Mouse (Mus musculus) cerebral cortex, adult 2 months (tissue): ENCODE data around the gene Prkcsh.

Experiments
- WGBS: fragments of 180-500 bp; shearing (Covaris S2); methylation state at CpG from one replicate; pipeline ENCODE4 v1.1.7; 2018; 5-methylcytosine and 5-hydroxymethylcytosine counted together

Gene Prkcsh

DNA sequence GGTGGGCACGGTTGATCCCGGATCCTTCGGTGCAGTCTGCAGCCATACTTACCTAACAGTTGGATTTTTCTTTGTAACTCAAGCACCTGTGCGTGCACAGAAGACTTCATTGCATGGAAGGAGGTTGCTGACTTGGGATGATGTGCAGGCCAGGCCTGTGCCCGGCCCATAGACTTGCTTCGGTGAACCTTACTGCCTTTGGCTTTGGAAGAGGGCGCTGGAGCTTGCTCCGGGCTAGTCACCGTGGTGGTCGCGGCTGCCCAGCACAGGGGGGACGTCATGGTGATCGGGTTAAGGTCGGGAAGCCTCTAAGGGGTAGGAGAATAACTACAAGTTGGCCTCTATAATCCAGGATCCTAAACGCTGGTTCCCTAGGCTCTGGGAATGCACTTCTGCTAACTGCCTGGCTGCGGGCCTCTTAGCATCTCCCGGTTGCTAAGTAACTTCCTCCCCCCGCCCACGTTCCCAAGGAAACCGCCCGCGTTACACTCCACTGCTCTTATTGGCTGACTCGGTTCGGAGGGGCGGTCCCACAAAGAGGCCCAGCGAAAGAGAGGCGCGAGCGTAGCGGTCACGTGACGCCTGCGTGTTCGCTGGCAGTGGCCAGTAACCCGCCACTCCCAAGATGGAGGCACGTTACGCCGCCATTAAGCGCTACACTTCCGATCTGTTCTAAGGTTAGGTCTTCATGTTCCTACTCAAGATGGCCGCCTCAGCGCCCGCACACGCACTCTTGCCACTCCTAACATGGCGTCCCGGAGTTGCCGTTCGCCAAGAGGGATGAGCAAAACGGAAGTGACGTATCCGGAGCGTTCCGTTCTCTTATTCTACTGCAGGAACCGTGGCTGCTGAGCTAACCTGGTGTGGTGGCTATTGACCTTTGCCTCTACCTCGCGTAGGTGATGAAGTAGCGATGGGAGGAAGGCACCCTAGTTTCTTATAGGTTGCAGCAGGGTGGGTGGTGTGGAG lies at the start of gene Prkcsh, which contains the start of gene Ccdc151:
Gene Prkcsh, plus strand, starts transcription at position 613 of the 969 bp plus-strand sequence.
Gene Ccdc151, minus strand, starts transcription at position 441 of the 969 bp plus-strand sequence.
- WGBS = 5% methylated on average over 57 of the region's 57 CpGs

DNA sequence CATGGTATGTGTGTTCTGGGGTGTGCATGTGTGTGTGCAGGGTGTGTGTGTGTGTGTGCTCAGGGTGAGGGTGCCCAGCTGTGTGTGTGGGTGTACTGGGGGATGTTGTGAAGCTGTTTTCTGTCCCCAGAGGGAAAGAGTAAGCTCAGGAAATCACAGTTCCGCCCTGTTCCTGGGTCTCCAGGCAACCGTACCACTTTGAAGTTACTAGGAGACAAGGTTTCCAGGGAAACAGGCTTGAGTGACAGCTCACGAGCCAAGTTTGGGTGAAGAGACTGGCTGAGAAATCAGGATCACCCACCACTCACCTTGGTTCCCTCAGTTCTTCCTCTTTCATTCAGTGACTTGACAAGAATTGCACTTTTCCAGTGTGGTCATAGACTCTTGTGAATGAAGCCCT lies 49.0 kb upstream of the Prkcsh start:
- 2% methylated on average over 3 of the region's 3 CpGs for WGBS

DNA sequence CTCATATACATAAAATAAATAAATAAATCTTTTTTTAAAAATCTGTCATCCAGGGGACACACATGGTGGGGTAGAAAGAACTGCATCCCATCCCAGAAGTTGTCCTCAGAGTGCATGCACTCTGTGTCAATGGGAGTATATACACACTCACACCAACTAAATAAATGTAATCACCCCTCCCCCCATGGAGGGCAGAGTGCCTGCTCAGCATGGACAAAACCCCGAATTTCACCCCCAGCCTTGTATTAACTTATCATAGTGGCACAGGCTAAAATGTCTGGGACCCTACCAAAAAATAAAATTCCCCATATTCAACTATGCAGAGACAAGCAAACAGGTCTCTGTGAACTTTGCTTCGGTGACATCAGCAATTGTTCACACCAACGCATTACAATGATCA lies 48.0 kb upstream of the Prkcsh start:
- WGBS = 61% methylated on average over 3 of the region's 3 CpGs

DNA sequence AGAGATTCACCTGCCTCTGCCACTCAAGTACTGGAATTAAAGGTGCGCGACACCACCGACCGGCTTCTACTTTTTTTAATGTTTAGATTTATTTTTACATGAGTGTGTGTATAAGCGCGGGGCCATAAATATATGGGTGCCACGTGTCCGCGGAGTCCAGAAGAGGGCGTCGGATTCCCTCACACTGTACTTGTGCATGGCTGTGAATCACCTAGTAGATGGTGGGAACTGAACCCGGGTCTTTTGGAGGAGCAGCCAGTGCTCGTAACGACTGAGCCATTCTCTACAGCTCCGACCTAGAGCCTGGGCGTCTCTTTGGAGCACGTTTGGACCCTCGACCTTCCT lies 47.4 kb upstream of the Prkcsh start:
- WGBS = 1% methylated on average over 18 of the region's 18 CpGs

DNA sequence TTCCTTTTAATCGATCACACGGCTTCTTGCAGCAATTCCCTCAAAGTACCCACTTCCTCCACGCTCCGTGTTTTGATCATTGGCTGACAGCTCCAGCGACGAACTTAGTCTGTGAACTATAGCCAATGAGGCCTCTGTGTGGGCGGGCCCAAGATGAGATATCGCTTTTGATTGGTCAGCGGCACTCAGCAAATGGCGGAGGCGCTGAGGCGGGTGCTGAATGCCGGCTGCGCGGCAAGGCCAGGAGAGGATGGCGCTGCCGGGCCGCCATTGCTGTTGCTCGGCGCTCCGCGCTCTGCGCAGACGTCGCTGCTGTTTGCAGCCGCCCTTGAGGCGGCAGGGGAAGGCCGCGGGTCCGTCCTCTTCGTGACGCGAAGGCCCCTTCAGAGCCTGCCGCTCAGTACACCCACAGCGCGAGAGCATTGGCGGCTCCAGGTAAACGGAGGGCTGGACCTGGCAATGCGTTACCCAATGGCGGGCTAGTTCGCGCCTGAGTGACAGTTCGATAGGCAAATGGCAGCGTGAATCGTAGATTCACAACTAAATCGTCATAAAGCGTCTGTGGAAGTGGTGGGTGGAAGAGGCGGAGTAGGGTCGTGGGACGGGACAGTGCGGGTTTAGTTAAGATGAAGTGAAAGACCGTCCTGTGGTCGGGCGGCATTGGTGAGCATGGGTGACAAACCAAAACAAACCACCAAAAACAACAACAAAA lies 46.9 kb upstream of the Prkcsh start, which contains the start of gene Swsap1:
Gene Swsap1, plus strand, starts transcription at position 186 of the 712 bp plus-strand sequence.
- WGBS = under 1% methylated on average over 54 of the region's 54 CpGs

DNA sequence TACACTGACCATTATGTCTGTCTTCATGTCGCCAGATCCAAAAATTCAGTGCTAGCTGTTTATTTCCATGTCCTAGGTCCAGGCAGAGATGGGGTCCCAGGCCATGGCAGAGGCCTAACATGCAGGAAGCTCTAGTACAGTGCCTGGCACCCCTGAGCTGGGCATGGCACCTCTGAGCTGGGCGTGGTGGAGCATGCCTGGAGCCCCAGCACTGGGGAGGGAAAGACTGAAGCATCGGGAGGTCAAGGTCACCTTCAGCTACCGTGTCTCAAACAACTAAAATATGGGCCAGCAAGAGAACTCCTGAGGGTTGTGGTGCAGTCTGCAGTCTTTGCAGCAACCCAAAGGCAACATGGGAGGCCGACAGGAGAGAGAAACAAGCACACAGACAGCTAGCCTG lies 44.2 kb upstream of the Prkcsh start:
- WGBS = 91% methylated on average over 5 of the region's 5 CpGs

DNA sequence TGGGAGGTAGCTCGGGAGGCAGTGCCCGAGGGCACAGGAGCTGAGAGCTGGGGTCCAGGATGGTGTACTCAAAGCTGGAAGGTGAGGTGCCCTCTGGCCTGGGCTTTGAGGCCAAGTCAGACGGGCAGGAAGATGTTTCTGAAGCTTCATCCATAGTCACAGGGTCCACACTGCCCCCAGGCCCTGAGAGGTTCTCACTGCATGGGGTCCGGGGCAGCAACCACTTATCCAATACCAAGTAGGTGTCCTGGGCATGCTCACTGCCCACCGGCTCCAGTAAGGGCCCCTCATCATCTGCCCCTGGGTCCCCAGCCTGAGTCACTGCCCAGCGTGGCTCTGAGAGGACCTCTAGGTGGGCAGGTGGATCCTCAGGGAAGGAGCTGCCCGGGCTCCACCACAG lies 43.4 kb upstream of the Prkcsh start:
- 91% methylated on average over 7 of the region's 7 CpGs for WGBS

DNA sequence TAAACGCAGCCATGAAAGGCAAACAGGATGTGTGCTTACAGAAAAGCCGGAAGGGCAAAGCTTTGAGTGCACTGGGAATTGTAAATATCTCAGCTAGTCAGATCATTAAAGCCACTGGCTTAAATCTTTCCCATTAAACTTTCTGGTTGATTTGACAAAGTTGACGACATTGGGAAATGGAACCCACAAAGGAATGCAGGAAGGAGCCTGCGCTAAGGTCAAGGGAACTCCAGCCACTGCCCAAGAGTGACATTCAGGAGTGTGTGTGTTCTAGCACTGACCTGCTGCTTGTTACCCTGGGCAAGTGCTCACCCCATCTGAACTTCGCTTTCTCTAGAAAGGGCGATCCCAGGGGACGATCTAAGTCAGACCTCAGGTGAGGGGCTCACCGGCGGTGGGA lies 42.5 kb upstream of the Prkcsh start:
- WGBS = 68% methylated on average over 9 of the region's 9 CpGs

DNA sequence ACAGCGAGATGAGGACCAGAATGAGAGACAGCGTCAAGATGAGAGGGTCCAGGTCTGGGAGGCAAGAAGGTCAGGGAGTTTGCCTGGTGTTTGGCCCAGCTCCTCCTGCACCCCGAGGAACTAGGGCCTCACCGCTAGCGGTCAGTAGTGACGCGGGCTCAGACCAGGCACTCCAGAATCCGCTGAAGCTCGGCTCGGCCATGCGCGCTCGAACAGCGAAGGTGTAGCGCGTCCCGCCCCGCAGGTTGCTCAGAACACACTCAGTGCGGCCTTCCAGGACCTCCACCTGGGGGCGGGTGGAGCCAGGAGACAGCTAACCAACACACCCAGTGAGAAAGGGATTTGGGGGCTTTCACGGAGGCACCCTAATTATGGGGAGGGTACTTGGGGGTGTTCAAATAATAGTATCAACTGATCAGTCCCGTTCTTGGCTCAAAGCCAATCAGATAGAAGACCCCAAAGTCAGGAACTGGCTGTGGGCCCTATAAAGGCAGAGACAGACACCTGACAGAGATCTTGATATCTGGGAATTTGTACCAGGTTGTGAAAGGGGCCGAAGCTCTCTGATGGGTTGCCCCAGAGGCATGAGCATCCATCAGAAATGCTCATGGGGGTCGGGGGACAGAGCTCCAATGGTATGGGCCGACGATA lies 41.9 kb upstream of the Prkcsh start:
- 43% methylated on average over 26 of the region's 26 CpGs for whole genome bisulfite sequencing

DNA sequence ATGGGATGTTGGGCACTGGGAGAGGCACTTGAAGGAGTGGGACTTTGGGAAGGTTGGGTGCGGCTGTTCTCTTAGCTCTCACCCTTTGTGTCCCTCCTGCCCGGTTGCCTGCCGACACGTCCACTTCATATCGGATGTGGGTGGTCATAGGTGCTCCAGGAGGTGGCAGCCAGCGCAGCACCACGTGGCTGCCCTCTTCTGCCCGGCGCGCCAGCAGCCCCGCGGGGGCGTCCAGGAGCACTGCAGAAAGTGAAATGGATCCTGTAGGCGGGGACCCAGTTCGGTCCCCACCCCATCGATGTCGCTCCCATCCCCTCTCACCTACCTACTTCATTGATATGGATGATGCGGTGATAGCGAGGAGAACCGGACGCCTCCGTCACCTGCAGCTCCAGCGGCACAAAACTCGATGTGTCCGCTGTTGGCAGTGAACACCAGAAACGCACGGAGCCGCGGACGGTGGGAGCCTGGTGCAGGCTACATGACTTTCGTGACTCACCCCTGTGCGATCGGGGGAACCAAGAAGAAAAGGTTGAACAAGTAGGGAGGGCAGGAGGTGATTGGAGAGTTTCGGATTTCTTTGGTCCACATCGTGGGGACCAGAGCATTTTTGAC lies 41.1 kb upstream of the Prkcsh start:
- WGBS = 5% methylated on average over 35 of the region's 35 CpGs

DNA sequence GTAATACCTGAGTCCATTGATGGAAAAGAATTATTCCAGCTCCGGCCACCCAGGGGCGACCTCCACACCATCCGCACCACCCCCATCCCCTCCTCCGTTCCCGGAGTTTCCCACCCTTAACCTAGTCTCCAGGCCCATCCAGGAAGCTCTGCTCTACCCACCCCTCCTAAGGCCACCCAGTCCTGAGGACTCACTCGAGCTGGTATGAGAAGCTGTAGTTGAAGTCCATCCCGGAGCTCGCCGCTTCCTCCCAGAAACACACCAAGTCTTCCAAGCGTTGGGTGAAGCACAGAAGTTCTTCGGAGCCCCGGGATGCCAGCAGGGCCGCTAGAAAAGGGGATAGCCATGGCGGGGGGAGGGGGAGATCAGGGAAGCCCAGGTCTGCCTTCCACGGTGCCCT lies 40.6 kb upstream of the Prkcsh start:
- WGBS = under 1% methylated on average over 15 of the region's 15 CpGs

DNA sequence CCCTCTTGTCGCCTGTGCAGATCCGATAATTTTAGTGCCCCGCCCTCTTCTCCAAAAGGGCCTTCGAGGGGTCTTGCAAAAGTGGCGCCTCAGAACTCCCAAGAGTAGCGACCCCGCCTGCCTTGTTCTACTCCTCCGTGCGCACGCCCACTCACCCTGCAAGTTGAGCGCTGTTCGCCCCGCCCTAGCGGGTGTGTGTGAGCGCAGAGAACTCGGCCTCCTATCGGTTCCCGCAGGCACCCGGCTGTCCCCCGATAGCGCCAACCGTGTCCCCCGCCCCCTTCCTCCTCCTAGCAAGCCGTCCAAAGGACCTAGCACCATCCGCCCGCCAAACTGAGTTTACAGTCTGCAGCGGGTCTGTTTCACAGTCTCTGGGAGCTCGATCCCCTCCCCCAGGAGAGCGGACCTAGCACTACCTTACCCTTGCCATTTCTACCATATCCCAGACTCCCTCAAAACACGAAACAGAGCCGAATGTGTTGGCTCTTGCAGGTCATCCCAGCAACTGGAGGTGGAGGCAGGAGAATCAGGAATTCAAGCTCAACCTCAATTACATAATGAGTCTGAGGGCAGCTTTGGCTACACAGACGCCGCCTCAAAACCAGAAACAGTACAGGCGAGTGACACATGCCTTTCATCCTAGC lies 40.1 kb upstream of the Prkcsh start:
- 4% methylated on average over 34 of the region's 34 CpGs for WGBS

DNA sequence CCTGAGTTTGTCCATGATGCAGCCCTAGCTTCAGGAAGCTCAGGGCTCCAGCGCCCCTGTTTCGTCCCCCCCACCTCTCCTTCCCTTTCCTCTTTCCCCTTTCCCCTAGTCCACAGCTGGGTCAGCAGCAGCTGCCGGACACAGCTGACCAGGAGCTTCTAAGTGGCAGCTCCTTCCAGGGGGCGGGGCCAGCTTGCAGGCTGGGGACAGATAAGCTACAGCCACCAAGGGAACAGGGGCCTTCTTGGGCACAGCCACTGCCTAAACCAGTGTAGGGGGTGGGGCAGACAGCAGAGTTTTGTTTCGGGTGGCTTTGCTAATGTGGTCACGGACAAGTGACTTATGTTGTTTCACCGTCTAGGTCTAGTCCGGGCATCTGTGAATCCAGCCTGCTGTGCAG lies 39.2 kb upstream of the Prkcsh start, which contains the start of gene Epor:
Gene Epor, minus strand, starts transcription at position 90 of the 400 bp plus-strand sequence.
- 41% methylated on average over 7 of the region's 8 CpGs for WGBS

DNA sequence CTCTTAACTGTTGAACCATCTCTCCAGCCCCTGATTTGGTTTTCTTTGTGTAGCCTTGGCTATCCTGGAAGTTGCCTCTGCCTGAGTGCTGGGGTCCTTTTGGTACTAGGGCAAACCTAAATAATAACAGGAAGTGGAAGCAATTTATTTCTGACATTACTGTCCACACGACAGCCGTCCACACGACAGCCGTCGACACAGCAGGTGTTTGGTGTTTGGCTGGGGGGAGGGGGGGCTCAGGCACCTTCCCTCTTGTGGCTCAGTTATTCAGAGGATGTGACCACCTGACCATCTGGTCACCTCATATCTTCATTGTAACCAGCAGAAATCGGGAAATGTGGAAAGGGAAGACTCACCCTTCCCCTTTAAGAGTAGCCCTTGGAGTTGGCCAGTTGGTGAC lies 33.7 kb upstream of the Prkcsh start:
- WGBS = 62% methylated on average over 6 of the region's 6 CpGs

DNA sequence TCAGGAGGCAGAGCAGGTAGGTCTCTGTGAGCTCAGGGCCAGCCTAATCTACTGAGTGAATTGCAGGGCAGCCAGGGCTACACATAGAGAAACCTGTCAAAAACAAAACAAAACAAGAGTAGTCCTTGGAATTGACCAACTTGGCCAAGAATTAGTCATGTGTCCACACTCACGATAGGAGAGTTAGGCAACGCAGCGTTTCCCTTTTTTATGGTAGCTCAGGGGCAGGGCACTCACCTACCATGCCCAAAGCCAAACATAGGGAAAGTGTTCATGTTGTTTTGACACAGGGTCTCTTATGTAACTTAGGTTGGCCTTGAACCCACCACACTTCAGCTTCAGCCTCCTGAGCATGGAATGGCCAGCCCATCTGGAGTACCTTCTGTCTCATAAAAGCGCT lies 33.3 kb upstream of the Prkcsh start:
- WGBS = 90% methylated on average over 4 of the region's 4 CpGs

DNA sequence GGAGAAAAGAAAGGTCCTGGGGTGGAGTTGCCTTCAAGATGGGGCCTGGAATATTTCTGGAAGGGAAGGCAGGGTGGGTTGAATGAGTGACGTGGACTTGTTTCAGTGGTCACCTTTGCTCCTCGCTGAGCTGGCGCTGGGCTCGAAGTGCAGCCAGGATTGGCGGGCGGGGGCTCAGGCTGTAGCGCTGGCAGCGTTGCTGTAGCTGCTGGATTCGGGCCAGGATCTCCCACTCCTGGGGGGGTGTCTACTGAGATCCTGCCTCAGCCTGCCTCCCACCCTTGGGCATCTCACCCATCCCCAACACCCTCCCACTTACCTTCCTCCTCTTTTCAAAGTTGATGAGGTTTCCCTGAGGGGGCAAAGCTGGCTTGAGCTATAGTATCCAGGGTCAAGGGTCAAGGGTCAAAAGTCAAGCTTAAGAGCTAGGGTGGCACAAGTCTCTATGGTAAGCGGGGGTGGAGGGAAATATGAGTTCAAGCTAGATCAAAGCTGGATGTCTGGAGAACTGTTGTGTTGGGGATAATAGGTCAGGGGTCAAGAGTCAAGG lies 25.9 kb upstream of the Prkcsh start:
- WGBS = 60% methylated on average over 10 of the region's 10 CpGs

DNA sequence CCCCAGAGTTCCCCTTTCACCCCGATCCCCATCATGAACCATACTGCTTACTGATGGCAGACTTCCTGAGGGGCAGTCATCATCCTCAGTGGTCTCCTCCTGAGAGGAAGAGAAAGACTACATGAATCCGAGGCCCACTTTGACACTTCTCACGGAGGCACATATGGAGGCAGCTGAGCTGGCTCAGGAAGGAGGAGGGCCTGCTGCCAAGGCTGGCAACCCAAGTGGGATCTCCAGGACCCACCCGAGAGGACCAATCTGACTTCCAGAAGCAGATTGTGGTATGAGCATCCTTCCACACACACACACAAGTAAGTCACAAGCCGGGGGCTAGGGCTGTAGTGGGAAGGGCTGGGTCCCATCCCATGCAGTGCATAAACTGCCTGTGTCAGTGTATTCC lies 25.3 kb upstream of the Prkcsh start:
- WGBS = 47% methylated on average over 5 of the region's 5 CpGs

DNA sequence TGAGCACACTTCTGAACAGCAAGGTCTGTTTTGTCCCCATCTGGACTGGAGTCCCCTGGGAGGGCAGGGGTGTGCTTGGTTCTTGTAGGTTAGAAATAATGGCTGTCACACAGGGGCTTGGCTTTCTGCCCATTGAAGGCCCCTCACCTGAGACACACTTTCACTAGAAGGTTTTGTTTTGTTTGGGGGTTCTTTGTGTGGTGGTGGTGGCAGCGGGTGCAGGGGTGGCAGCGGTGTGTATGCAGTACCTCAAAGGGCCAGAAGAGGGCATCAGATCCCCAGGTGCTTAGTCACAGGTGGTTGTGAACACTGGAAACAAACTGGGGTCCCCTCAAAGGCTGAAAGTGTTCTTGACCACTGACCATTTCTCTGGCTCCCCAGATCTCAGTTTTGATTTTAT lies 24.6 kb upstream of the Prkcsh start:
- WGBS = 52% methylated on average over 2 of the region's 2 CpGs

DNA sequence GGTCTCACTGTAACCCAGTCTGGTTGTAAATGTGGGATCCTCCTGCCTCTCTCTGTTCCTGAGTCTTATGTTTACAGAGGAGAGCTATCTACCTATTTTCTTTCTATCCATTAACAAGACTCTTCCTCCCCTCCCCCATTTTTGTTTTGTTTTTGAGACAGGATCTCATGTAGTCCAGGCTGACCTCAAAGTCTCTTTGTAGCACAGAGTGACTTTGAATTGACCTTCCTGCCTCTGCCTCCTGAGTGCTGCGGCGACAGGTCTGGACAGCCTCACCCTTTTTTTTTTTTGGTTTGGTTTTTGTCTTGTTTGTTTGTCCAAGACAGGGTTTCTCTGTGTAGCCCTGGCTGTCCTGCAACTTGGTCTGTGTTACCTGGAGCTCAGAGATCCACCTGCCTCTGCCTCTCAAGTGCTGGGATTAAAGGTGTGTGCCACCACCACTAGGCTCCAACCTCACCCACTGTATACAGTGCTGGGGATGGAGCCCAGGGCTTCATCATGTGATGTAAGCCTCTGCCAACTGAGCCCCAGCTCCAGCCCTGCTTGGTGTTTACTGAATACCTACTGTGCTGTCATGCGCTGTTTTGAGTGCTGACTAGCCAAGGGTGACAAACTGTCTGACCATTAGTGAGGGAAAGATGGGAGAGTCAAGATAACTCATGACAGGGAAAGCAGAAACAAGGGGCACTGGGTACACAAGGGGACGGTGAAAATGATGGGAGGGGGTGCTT lies 24.0 kb upstream of the Prkcsh start:
- WGBS = 89% methylated on average over 4 of the region's 4 CpGs

DNA sequence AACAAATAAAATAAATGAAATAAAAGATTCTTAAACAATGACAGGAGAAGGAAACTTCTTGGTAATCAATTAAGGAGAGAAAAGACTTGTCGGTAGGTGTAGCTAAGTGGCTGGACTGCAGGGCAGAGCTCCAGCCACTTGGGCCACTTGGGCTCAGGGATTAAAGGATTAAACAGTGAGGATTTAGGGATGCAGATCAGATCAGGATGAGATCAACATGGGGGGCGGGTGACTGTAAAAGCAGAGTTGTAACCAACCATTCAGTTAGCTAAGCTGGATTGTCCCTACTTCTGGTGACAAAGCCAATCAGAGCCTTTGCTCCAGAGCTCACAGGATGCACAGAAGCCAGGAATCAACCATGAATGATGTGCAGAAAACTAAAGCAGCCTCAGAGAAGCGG lies 18.7 kb upstream of the Prkcsh start:
- WGBS = 63% methylated on average over 3 of the region's 3 CpGs
